Mouse (Mus musculus) cerebellum, adult 11-12 months (tissue): Measurements from ENCODE around the gene Clic3.

Experiments
- DNase-seq: peaks from one replicate; pipeline ENCODE4 v3.0.0; 2022

The Clic3 gene

DNA sequence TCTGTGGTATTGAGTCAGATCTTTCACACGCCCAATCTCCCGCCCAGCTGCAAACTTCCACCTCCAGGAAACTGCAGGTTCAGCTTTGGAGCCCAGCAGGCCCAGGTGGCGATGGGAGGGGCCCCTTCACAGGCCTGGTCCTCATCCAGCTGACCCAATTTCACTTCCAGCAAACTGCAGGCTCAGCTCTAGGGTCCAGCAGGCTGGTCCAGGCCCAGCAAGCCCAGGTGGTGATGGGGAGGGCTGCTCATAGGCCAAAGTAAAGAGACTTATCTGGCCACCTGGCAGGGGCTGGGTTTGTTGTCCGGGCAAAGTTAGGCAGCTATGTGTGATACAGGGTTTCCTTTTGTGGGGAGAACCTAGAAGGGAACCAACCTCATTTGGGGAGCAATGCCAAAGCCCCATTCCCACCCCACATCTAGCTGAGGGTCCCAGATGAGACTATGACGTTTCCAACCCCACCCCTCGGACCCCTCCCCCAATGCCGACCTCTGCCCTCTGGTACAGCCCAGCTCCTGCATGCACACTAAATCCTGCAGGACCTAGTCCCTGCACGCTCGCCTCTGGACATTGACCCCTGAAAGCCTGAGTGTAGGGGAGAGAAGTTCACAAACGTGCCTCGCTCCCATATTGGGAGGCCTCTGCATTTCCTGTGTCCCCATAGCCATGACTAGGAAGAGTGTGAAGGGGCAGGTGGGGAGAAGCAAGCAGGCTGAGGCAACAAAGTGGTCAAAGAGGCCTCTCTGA is 28.4 kb downstream of the Clic3 start:
- peak; percentile 98 for DNase-seq

DNA sequence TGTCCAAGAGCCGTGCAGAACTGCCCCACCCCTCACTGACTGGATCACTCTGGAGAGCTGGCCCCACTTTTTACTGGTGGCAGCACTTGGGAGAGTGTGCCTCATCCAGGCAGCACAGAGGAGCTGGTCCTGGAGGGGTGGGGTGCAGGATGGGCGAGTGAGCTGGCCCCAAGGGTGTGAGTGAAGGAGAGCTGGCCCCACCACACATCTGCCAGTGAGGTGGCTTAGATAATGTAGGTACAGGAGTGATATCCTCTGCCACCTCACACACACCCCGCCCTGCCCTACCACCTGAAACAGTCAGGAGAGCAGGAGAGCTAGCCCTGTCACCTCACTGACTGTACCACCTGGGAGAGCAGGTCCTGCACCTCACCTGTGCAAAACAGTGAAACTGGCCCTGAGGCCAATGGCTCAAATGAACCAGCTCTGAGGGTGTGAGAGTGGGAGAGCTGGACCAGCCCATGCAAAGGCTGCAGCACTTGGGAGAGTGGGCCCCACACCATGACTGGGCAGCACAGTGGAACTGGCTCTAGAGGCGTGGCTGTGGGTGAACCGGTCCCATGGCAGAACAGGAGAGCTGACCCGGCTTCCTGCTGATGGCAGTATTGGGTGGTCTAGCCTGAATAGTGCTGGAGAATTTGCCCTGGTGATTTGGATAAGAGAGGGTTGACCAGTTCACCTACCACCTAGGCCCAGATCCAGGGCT is 31.5 kb downstream of the Clic3 start:
- DNase-seq, result no peak

GRCm38 (mm10) chr2:25488671-25489068 is 32.0 kb downstream of the Clic3 start:
- DNase-seq, result peak; percentile 68

DNA sequence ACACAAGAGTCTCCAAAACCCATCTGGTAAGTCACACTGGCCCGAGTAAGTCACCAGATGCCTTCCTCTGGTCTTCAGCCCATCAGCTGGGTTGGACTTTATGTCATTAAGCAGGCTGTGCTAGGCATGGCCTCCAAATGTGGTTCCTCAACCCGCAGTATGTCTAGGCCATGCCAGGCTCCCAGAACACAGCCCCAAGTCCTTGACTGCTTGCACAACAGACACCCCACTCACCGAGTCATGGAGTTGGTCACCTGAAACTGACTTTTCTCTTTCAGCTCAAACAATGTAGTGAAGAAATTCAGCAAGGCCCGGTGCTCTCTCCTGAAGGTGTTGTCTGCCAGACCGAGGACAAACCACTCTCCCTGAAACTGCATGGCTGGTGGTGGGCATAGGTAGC is 36.4 kb downstream of the Clic3 start:
- DNase-seq, result no peak

- DNase-seq, result peak; percentile 83
Observed at GRCm38 (mm10) chr2:25493476-25493961, 36.9 kb downstream of the Clic3 start, which contains the start of gene Lcn12. Gene Lcn12 (minus strand): TSS chr2:25493911.

DNA sequence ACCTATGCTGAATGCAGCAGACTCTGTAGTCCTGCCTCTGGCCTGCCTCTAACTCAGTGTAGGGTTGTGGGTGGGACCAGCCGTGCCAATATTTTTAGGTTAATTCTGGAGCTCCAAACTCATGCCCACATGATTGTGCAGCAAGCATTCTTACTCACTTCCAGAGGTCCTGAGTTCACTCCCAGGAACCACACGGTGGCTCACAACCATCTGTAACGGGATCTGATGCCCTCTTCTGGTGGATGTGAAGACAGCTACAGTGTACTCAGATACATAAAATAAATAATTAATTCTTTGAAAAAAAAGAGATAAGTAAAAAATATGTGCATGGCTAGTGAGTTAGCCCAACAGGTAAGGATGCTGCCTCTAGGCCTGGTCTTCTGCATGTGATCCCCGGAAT is 39.8 kb downstream of the Clic3 start:
- DNase-seq, result peak; percentile 71

DNA sequence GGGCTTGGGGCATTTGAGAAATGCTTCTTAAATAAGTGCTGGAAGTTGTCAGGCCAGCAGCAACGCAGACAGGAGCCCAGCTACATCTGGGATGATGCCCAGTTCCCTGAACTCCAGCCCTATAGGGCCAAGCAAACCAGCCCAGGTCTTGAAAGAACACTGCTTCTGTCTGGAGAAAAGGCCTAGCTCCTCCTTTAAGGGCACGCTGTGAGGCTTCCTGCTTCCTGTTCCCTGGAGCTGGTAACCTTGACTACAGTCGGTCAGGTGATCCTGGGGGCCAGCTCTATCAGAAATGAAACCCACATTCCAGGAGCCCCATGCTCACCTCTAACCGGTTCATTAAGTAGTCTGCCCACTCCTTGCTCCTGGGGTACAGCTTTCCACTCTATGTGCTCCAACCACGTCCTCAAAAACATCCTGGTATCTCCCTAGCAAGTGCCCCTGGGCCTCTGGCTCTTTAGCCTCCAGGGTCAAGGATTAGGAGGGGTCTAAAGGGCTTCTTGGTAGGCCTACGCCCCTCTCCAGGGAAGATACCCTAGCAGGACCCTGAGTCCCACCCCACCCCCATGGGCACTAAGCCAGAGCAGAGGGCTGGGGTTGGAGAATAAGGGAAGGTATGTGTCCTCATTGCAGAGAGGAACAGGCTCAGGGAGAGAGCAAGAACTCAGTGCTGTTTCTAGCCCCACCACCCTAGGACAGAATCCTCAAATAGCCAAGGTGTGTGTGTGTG is 41.4 kb downstream of the Clic3 start:
- DNase-seq, result peak; percentile 60

DNA sequence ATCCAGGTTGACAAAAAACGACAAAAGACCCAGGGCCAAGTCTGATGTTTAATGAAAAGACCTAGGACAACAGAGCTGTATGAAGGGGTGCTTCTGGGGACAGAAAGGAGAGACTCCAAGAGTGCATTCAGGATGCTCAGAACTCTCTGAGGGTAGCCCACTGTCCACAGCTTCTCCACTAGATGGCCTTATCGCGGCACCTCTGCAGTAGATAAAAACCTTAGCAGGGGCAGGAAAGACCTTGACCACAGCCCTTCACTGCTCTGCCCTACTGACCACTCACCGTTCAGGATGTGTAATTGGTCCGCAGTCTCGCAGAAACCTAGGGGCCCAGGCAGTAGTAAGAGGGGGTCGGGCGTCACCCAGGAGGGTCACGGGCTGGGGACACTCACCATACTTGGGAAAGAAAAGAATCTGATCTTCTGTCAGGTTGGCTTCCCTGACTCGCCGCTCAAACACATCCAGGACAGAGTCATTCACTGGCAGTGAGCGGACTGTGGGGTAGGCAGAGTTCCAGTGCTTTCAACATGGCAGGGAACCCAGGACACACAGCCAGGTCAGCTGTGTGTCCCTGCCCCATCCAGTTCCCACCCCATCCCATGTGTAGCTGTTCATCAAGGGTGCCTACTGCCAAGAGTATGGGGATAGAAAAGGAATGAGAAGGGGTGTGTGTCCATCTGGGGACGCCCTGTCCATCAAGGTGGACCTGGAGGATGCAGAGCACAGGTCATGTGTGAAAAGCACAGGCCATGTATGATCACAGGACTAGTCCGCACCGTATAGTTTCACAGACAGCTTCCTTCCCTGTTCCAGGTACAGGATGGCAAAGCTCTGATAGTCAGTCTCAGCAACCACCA is 42.2 kb downstream of the Clic3 start:
- peak; percentile 48 for DNase-seq

- DNase-seq, result peak; percentile 62
Observed at GRCm38 (mm10) chr2:25500071-25500575, 43.5 kb downstream of the Clic3 start.

GRCm38 (mm10) chr2:25500576-25501405 is 44.2 kb downstream of the Clic3 start, which contains the start of gene Fbxw5:
Gene Fbxw5 (plus strand): TSS chr2:25500750.
- peak; percentile 90 for DNase-seq

DNA sequence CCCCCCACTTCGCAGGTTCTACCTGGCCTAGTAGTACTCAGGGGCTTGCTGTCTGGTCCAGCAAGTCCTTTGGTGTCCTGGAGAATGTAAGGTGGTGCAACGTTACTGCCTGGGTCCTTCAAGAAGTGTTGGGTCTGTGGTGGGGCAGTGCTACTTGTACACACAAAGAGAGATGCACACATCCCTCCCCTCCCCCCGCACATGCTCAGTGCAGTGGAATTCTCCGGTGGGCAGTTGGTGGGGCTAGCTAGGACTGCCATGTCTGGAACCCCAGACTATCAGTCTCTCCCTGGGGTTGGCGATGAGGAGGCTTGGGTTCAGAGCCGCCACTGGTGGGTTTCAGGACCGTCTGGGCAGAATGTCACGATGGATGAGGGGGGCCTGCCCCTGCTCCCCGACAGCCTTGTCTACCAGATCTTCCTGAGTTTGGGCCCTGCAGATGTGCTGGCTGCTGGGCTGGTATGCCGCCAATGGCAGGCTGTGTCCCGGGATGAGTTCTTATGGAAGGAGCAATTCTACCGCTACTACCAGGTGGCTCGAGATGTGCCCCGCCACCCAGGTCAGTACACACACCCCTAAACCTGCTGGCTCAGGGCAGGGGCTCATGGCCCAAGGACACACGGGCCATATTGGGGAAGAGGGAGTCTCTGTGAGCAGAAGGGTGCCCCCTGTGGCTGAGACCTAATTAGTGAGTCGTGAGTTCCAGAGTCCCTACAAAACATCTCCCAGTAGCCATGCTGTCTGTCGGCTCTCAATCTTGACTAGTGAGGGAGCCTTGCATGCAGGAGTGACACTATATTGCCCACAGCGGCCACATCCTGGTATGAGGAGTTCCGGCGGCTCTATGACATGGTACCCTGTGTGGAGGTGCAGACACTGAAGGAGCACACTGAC is 45.2 kb downstream of the Clic3 start, which contains the start of gene C8g:
Gene C8g, minus strand, starts transcription at position 127 of the 894 bp plus-strand sequence.
- peak; percentile 70 for DNase-seq

DNA sequence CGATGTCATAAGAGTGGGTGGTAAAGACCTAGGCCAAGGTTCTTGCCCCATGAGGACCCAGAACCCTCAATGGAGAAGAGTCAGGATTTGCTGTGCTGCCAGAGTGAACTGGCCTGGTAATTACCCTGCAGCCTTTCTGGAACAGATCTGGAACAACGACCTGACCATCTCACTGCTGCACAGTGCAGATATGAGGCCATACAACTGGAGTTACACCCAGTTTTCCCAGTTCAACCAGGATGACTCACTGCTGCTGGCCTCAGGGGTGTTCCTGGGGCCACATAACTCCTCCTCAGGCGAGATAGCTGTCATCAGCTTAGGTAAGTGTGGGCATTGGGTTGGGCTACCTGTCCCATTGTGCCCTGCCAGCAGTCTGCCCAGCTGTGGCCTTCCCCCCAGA is 46.1 kb downstream of the Clic3 start:
- peak; percentile 20 for DNase-seq

DNA sequence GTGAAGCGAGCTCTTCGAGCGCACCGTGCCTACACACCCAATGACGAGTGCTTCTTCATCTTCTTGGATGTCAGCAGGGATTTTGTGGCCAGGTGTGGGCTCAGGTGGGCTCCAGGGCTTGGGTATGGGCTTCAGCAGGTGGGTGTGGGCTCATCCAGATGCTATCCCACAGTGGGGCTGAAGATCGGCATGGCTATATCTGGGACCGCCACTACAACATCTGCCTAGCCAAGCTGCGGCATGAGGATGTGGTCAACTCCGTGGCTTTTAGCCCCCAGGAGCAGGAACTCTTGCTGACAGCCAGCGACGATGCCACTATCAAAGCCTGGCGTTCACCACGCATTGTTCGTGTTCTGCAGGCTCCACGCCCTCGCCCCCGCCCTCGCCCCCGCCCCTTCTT is 47.9 kb downstream of the Clic3 start:
- DNase-seq, result no peak

DNA sequence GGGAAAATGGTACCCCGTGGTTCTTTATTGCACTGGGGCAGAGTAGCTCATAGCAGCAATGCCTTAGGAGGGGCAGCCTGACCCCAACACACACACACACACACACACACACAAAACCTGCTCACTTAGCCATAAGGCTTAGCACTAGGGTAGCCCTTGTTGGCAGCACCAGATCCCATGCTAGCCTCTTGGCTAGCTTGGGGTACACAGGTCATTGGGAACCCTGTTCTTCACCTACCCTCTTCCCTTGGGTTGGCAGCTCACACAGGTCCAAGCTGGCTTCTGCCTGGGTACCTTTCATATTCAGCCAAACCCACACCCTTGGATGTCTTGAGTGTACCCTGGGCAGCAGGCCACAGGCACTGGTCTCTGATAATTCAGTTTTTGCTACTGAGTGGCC is 48.4 kb downstream of the Clic3 start:
- DNase-seq, result peak; percentile 25

- peak; percentile 44 for DNase-seq
Observed at GRCm38 (mm10) chr2:25505860-25506259, 49.2 kb downstream of the Clic3 start.

DNA sequence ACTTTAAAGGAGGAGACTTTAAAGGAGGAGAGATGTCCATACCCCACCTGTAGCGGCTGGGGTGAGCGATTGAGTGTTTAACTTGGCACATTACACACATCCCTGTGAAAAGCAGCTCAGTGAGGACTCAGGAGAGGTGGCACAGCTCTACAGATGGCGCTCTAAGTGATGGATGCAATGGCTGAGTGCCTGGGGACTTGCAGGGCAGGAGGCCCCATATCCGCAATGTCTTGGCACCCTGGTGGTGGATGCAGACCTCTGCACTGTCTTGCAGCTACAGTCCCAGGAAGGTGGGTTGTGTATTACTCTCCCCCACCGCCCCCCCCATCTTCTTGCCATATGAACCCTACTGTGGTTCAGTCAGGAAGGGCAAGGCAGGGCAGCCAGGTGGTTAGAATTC is 50.3 kb downstream of the Clic3 start:
- no peak for DNase-seq
